Mouse (Mus musculus): ENCODE measurements at regions not wholly inside any gene's neighbourhood (a gene's known extent, or its start where the extent isn't known, plus 50 kb on each side); places are given as distances from the start of the nearest gene placed in this dataset.
A peak's percentile ranks its signal among the peaks of the same experiment; 100 is the strongest.

DNA sequence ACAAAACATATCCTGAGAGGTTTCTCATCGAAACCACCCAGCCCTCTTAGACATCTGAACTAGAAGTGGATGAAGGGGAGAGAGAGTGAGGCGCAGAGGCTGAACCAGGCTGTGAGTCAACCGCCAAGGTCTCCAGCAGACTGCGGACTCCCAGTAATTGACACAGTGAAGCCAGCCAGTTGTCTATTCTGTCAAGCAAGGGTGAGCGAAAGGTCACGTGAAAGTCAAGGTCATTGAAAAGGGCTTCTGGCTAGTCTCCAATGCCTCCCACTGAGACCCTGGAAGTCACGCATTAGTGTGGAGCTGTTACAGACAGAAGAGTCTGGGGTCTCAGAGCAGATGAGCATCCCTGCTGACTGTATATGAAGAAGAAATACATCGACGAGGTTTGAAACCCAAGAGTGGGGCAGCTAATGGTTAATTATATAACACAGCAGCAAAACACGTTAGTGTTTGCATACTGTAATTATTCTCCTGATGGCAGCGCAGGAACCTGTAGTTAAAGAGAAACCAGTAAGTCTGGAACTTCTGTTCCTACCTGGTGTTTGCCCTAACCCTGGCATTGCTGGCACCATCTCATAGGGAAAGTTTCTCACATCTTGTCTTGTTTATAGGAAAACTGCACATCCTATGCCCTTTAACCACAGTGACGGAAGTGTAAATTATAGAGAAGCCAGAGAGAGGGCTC is 181.5 kb upstream of the Jmjd1c start:
- Histone ChIP-seq H3K9ac (no peak overlapping the region), H3K36me3 (no peaks in the 10 kb centered on the region), H3K4me1 (peaks cover 43% of the 10 kb centered on the region), H3K27me3 (no peaks in the 10 kb centered on the region), H3K4me2 (no peak overlapping the region), H3K4me3 (no peak overlapping the region), H3K9me3 (no peaks in the 10 kb centered on the region), H3K27ac (no peak overlapping the region)
- 52% methylated on average over 12 of the region's 12 CpGs for WGBS
- ATAC-seq (ENCODE audit: insufficient number of reproducible peaks, insufficient read depth, low FRiP score, low TSS enrichment, low read depth), result no peak

DNA sequence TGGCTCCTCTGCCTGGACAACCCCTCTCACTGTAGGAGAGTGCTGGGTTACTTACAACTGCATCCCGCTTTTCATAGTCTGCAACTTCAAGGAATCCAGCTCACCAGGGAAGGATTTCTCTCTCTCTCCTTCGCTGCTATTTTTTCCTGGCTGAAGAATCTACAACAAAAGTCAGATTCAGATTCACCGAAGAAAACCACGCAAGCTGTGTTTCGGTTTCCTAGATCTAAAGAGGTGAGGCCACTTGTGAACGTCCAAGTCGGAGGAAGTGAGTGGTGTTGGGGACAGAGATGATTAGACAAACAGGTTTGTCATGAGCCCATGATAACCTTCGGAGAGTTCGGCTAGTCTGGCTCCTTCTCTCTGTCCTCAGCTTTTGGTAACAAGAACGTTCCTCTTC is 180.1 kb upstream of the Jmjd1c start:
- H3K4me1 ChIP-seq, result peaks cover 51% of the 10 kb centered on the region
- no peak for ATAC-seq (ENCODE audit: insufficient number of reproducible peaks, insufficient read depth, low FRiP score, low TSS enrichment, low read depth)
- H3K36me3 ChIP-seq, result no peaks in the 10 kb centered on the region
- H3K4me3 ChIP-seq, result no peak overlapping the region
- 66% methylated on average over 10 of the region's 10 CpGs for WGBS
- no peaks in the 10 kb centered on the region for H3K9me3 ChIP-seq
- no peak overlapping the region; the same call in 1 of the 2 replicates for H3K27ac ChIP-seq
- no peak overlapping the region for H3K4me2 ChIP-seq
- no peak overlapping the region for H3K9ac ChIP-seq
- H3K27me3 ChIP-seq, result no peaks in the 10 kb centered on the region

- Histone ChIP-seq H3K36me3 (no peaks in the 10 kb centered on the region), H3K27ac (no peak overlapping the region), H3K9me3 (no peaks in the 10 kb centered on the region), H3K4me3 (no peak overlapping the region), H3K4me2 (no peak overlapping the region), H3K9ac (no peak overlapping the region), H3K27me3 (no peaks in the 10 kb centered on the region), H3K4me1 (peaks cover 59% of the 10 kb centered on the region)
- ATAC-seq (ENCODE audit: insufficient number of reproducible peaks, insufficient read depth, low FRiP score, low TSS enrichment, low read depth), result no peak
- 79% methylated on average over 2 of the region's 2 CpGs for WGBS
Measured at GRCm38 (mm10) chr10:66917725-66918124, 178.2 kb upstream of the Jmjd1c start.

DNA sequence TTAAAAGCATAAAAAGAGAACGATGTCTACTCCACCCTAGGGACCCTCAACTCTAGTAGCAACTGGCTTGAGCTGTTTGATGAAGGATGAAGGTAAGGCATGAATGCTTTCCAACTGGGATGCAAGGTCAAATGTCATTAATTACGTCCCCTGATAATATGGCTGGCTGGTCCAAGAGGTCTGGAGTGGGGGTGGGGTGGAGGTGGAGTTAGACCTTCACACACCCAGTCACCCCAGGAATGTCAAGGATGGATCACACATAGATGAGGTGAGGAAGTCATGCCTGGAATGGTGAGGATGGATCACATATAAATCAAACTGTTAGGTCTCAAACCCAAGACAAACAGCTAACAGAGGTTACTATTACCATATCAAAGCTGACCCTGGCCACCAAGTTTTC is 177.2 kb upstream of the Jmjd1c start:
- Histone ChIP-seq H3K36me3 (no peaks in the 10 kb centered on the region), H3K4me3 (no peak overlapping the region), H3K9ac (no peak overlapping the region), H3K9me3 (no peaks in the 10 kb centered on the region), H3K4me1 (peaks cover 56% of the 10 kb centered on the region), H3K4me2 (no peak overlapping the region), H3K27ac (no peak overlapping the region), H3K27me3 (no peaks in the 10 kb centered on the region)
- 81% methylated on average over 2 of the region's 2 CpGs for whole genome bisulfite sequencing
- ATAC-seq (ENCODE audit: insufficient number of reproducible peaks, insufficient read depth, low FRiP score, low TSS enrichment, low read depth), result no peak

- peak overlapping the region; percentile 96 for H3K27ac ChIP-seq
- H3K4me1 ChIP-seq, result peaks cover 48% of the 10 kb centered on the region
- H3K9me3 ChIP-seq, result no peaks in the 10 kb centered on the region
- peak overlapping the region; percentile 16; the same call in 1 of the 2 replicates for H3K9ac ChIP-seq
- H3K4me2 ChIP-seq, result peak overlapping the region; percentile 53
- WGBS, result under 1% methylated on average over 14 of the region's 14 CpGs
- no peaks in the 10 kb centered on the region for H3K27me3 ChIP-seq
- ATAC-seq (ENCODE audit: insufficient number of reproducible peaks, insufficient read depth, low FRiP score, low TSS enrichment, low read depth), result peak; percentile 68
- H3K36me3 ChIP-seq, result no peaks in the 10 kb centered on the region
- peak overlapping the region; percentile 15 for H3K4me3 ChIP-seq
Measured at GRCm38 (mm10) chr10:66919953-66920760, 175.8 kb upstream of the Jmjd1c start.

DNA sequence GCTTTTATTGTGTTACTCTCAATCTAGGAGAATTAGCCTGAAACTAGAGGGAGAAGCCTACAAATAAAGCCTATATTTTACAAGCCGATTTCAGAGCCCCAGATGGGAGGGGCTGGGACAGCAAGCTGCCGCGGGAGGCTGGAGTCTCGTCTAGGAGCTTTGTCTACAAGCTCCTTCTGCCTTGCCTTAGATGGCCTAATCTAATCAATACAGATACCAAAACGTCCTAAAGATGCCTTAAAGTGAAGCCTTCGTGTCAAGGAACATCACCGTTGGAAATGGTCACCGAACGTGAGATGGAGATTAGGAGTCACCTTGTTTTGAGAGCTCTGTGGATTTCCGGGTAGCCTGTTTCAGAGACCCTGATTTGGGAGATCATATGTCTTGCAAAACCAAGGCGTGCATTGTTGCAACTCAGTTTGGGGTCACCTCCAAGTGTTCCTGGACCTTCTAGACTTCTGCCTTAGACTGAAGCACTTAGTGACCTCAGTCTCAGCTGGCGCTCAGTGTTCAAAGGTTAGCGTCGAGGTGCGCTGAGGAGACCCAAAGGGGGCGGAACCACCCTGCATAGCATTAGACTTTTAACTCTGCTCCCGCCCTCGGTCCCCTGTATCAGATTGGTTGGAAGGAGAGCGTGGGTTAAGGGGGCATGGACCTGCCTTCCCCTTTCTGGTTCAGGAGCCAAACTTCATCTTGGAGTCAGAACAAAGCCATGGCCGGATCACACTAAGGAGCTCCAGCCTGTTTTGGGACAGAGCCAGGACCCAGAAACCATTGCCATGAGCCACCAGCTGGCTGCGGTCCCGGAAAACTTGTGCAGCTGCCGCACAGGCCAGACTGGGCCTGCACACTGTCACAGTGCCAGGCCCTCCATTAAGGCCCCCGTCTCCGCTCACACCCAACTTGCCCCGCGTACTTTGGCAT is 174.9 kb upstream of the Jmjd1c start:
- Histone ChIP-seq H3K4me1 (peaks cover 42% of the 10 kb centered on the region), H3K4me3 (peak overlapping the region; percentile 15), H3K27me3 (no peaks in the 10 kb centered on the region), H3K27ac (peak overlapping the region; percentile 96), H3K36me3 (no peaks in the 10 kb centered on the region), H3K9ac (peak overlapping the region; percentile 12; the same call in 1 of the 2 replicates), H3K4me2 (peak overlapping the region; percentile 53), H3K9me3 (no peaks in the 10 kb centered on the region)
- 5% methylated on average over 27 of the region's 27 CpGs for WGBS
- peak; percentile 83 for ATAC-seq (ENCODE audit: insufficient number of reproducible peaks, insufficient read depth, low FRiP score, low TSS enrichment, low read depth)

GRCm38 (mm10) chr10:66921776-66922175 is 174.1 kb upstream of the Jmjd1c start:
- H3K4me1 ChIP-seq, result peaks cover 41% of the 10 kb centered on the region

GRCm38 (mm10) chr10:66922314-66922713 is 173.6 kb upstream of the Jmjd1c start:
- Histone ChIP-seq H3K36me3 (no peaks in the 10 kb centered on the region), H3K4me3 (no peak overlapping the region), H3K9ac (no peak overlapping the region), H3K4me2 (no peak overlapping the region), H3K4me1 (peaks cover 41% of the 10 kb centered on the region), H3K27me3 (no peaks in the 10 kb centered on the region), H3K27ac (no peak overlapping the region), H3K9me3 (no peaks in the 10 kb centered on the region)
- WGBS, result 68% methylated on average over 6 of the region's 6 CpGs
- no peak for ATAC-seq (ENCODE audit: insufficient number of reproducible peaks, insufficient read depth, low FRiP score, low TSS enrichment, low read depth)

More at GRCm38 (mm10) chr10:66921776-66922175, 174.1 kb upstream of the Jmjd1c start:
- Histone ChIP-seq H3K4me3 (no peak overlapping the region), H3K4me2 (peak overlapping the region; percentile 53), H3K36me3 (no peaks in the 10 kb centered on the region), H3K9ac (no peak overlapping the region), H3K27ac (peak overlapping the region; percentile 96), H3K9me3 (no peaks in the 10 kb centered on the region), H3K27me3 (no peaks in the 10 kb centered on the region)
- 41% methylated on average over 6 of the region's 6 CpGs for WGBS
- ATAC-seq (ENCODE audit: insufficient number of reproducible peaks, insufficient read depth, low FRiP score, low TSS enrichment, low read depth), result no peak

GRCm38 (mm10) chr10:66923947-66924346 is 172.0 kb upstream of the Jmjd1c start:
- Histone ChIP-seq H3K36me3 (no peaks in the 10 kb centered on the region), H3K27me3 (no peaks in the 10 kb centered on the region), H3K27ac (no peak overlapping the region), H3K4me3 (no peak overlapping the region), H3K9me3 (no peaks in the 10 kb centered on the region), H3K4me2 (no peak overlapping the region), H3K4me1 (peaks cover 39% of the 10 kb centered on the region), H3K9ac (no peak overlapping the region)
- no peak for ATAC-seq (ENCODE audit: insufficient number of reproducible peaks, insufficient read depth, low FRiP score, low TSS enrichment, low read depth)
- WGBS, result 84% methylated on average over 7 of the region's 7 CpGs

DNA sequence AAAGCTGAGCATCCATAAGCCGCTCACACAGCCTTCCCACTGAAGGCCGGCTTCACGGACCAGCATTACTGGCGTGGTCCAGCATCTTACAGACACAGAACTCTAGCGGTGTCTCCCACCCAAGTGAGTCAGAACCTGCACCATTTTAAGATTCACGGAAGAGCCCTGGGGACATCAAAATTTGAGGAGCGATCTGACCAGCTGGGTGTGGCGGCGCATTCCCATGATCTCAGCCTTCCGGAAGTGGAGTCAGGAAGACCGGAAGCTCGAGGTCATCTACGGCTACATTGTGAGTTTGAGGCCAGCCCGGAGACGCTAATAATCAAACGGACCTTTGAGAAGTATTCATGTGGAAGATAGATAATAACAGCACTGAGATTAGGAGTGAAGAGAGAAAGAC is 171.5 kb upstream of the Jmjd1c start:
- Histone ChIP-seq H3K4me1 (peaks cover 34% of the 10 kb centered on the region), H3K27ac (no peak overlapping the region), H3K4me3 (no peak overlapping the region), H3K36me3 (no peaks in the 10 kb centered on the region), H3K9me3 (no peaks in the 10 kb centered on the region), H3K27me3 (no peaks in the 10 kb centered on the region), H3K9ac (no peak overlapping the region), H3K4me2 (no peak overlapping the region)
- no peak for ATAC-seq (ENCODE audit: insufficient number of reproducible peaks, insufficient read depth, low FRiP score, low TSS enrichment, low read depth)
- WGBS, result 86% methylated on average over 16 of the region's 16 CpGs

DNA sequence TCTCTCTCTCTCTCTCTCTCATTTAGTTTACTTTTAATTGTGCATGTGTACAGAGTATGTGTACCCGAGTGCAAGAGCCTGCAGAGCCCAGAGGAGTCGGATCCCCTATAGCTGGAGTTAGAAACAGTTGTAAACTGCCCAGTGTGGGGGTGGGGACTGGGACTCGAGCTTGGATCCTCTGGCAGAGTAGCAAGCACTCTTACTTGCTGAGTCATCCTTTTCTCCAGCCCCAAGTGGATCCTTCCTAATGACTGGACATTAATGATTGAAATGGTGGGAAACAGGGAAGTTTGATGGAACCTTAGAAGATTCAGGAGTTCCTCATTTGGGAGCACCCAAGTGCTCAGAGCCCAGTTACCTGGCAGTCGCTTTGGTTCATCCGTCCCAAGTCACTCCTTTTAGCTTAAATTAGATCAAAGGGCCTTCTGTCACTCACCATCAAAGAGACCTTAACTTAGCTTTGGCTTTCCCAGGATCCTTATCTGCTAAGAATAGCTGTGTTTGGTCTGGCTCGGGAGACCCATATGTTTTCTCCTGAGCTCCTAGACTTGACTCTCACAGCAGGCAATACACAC is 170.3 kb upstream of the Jmjd1c start:
- 49% methylated on average over 6 of the region's 6 CpGs for WGBS
- no peak overlapping the region for H3K9ac ChIP-seq
- H3K9me3 ChIP-seq, result no peaks in the 10 kb centered on the region
- H3K27me3 ChIP-seq, result no peaks in the 10 kb centered on the region
- H3K27ac ChIP-seq, result no peak overlapping the region
- H3K4me2 ChIP-seq, result no peak overlapping the region
- H3K36me3 ChIP-seq, result no peaks in the 10 kb centered on the region
- H3K4me1 ChIP-seq, result peaks cover 25% of the 10 kb centered on the region
- ATAC-seq (ENCODE audit: insufficient number of reproducible peaks, insufficient read depth, low FRiP score, low TSS enrichment, low read depth), result no peak
- H3K4me3 ChIP-seq, result no peak overlapping the region

Data from embryonic facial prominence, embryonic 13.5 days (tissue).